Mouse (Mus musculus): ENCODE measurements around the gene Olfr688. TPM values are rescaled to one million over a fixed set of nuclear protein-coding genes. Genes with fewer than 3 reads are reported as not detected.

Olfr688 gene
- total and polyA plus RNA-seq, 3 experiments, result not detected

GRCm38 (mm10) chr7:105256656-105257055 lies 31.2 kb upstream of the Olfr688 start:
- dilution Hi-C loops (cut with MboI; ENCODE audit: extremely low pct_ligation_motif_present, extremely low pct_unique_long_range_greater_than_20kb, low sequenced_read_pairs), result no loop called here
- TF ChIP-seq IRF4 (IDR thresholded peaks at IDR 0.05; ENCODE audit: low read depth, low read length) (no peak), ZNF384 (IDR thresholded peaks at IDR 0.05; ENCODE audit: low read depth, low read length) (no peak), MAZ (IDR thresholded peaks at IDR 0.05; ENCODE audit: low read depth, low read length) (no peak), POLR2A (IDR thresholded peaks at IDR 0.05; ENCODE audit: low read depth, low read length) (no peak), RAD21 (IDR thresholded peaks at IDR 0.05; ENCODE audit: low read depth, low read length) (peak; percentile 64), CTCF (conservative IDR thresholded peaks at IDR 0.05 in 1 of 2, IDR thresholded peaks at IDR 0.05 in 1 of 2; ENCODE audit: low read depth in 2 of 2, low read length in 2 of 2) (peak; percentile 15 to 73; a peak in 2 of 4 replicates), ELF1 (IDR thresholded peaks at IDR 0.05; ENCODE audit: low read depth, low read length) (no peak), POLR2AphosphoS2 (IDR thresholded peaks at IDR 0.05; ENCODE audit: low read depth, low read length) (no peak), SMC3 (IDR thresholded peaks at IDR 0.05; ENCODE audit: low read depth, low read length) (peak; percentile 66)
- no peaks in the 10 kb centered on the region for H3K4me1 ChIP-seq (ENCODE audit: control insufficient read depth in 1 of 2, insufficient read depth in 2 of 2)

GRCm38 (mm10) chr7:105272426-105272825 lies 15.5 kb upstream of the Olfr688 start:
- no peak overlapping the region for H3K4me2 ChIP-seq (ENCODE audit: insufficient read depth, low read depth, poor library complexity, severe bottlenecking)
- H3K27me3 ChIP-seq (replicated peaks), result no peaks in the 10 kb centered on the region
- no peak for TF ChIP-seq MEF2A (IDR thresholded peaks at IDR 0.05; ENCODE audit: borderline replicate concordance, low read depth, low read length)
- TF ChIP-seq TCF12 (IDR thresholded peaks at IDR 0.05; ENCODE audit: low read depth, low read length), result no peak
- no peak for TF ChIP-seq PAX5 (IDR thresholded peaks at IDR 0.05; ENCODE audit: low read length)
- no peak for TF ChIP-seq CTCF (conservative IDR thresholded peaks at IDR 0.05 in 1 of 2, IDR thresholded peaks at IDR 0.05 in 1 of 2; ENCODE audit: low read depth in 2 of 2, low read length in 2 of 2)
- no peak for TF ChIP-seq POLR2AphosphoS2 (IDR thresholded peaks at IDR 0.05; ENCODE audit: low read depth, low read length)
- no peak for TF ChIP-seq RCOR1 (conservative IDR thresholded peaks at IDR 0.05; ENCODE audit: low read depth, low read length)
- no peak for TF ChIP-seq UBTF (IDR thresholded peaks at IDR 0.05; ENCODE audit: low read depth, low read length)
- TF ChIP-seq SIN3A (IDR thresholded peaks at IDR 0.05; ENCODE audit: low read length), result no peak
- no peak for TF ChIP-seq ETS1 (conservative IDR thresholded peaks at IDR 0.05; ENCODE audit: low read depth, low read length)
- TF ChIP-seq CHD1 (IDR thresholded peaks at IDR 0.05; ENCODE audit: low read depth, low read length), result no peak
- no peak for TF ChIP-seq USF2 (conservative IDR thresholded peaks at IDR 0.05; ENCODE audit: low read depth, low read length)
- TF ChIP-seq TBP (conservative IDR thresholded peaks at IDR 0.05; ENCODE audit: low read depth, low read length), result no peak
- TF ChIP-seq NELFE (IDR thresholded peaks at IDR 0.05; ENCODE audit: low read depth, low read length), result no peak
- H3K4me3 ChIP-seq (replicated peaks in 1 of 3; ENCODE audit: low read depth in 2 of 3, low read length in 2 of 3, poor library complexity in 1 of 3), result no peak overlapping the region
- dilution Hi-C loops (cut with MboI; ENCODE audit: extremely low pct_ligation_motif_present, extremely low pct_unique_long_range_greater_than_20kb, low sequenced_read_pairs), result no loop called here
- H3K4me1 ChIP-seq (ENCODE audit: control insufficient read depth in 1 of 2, insufficient read depth in 2 of 2), result no peaks in the 10 kb centered on the region
- in situ Hi-C loops (cut with MboI; ENCODE audit: low pct_ligation_motif_present, low pct_unique_long_range_greater_than_20kb, low sequenced_read_pairs), result no loop called here
- no peaks in the 10 kb centered on the region for H3K9me3 ChIP-seq (replicated peaks; ENCODE audit: low read length)
- no peak for DNase-seq (ENCODE audit: extremely low read depth)
- H3K36me3 ChIP-seq (replicated peaks in 1 of 2; ENCODE audit: control insufficient read depth in 1 of 2, insufficient read depth in 1 of 2, low read length in 1 of 2), result no peaks in the 10 kb centered on the region
- no peaks in the 10 kb centered on the region for H3K79me2 ChIP-seq (replicated peaks; ENCODE audit: control insufficient read depth, extremely low read depth, insufficient read depth, poor library complexity, severe bottlenecking)
- H3K27ac ChIP-seq (ENCODE audit: insufficient read depth, low read depth), result no peak overlapping the region
- no peak overlapping the region for H3K9ac ChIP-seq (ENCODE audit: insufficient read depth, low read depth)

More at GRCm38 (mm10) chr7:105256656-105257055, 31.2 kb upstream of the Olfr688 start:
- in situ Hi-C loops (cut with MboI; ENCODE audit: low pct_ligation_motif_present, low pct_unique_long_range_greater_than_20kb, low sequenced_read_pairs), result no loop called here
- Histone ChIP-seq H3K27me3 (replicated peaks) (no peaks in the 10 kb centered on the region), H3K4me2 (ENCODE audit: insufficient read depth, low read depth, poor library complexity, severe bottlenecking) (no peak overlapping the region), H3K79me2 (replicated peaks; ENCODE audit: control insufficient read depth, extremely low read depth, insufficient read depth, poor library complexity, severe bottlenecking) (no peaks in the 10 kb centered on the region), H3K4me3 (replicated peaks in 1 of 3; ENCODE audit: low read depth in 2 of 3, low read length in 2 of 3, poor library complexity in 1 of 3) (no peak overlapping the region), H3K9ac (ENCODE audit: insufficient read depth, low read depth) (no peak overlapping the region), H3K27ac (ENCODE audit: insufficient read depth, low read depth) (no peak overlapping the region), H3K36me3 (replicated peaks in 1 of 2; ENCODE audit: control insufficient read depth in 1 of 2, insufficient read depth in 1 of 2, low read length in 1 of 2) (no peaks in the 10 kb centered on the region), H3K9me3 (replicated peaks; ENCODE audit: low read length) (no peaks in the 10 kb centered on the region)
- DNase-seq (ENCODE audit: extremely low read depth), result peak; percentile 60

Data from CH12.LX (cell line).